Mouse (Mus musculus): ENCODE results near the gene Panx2.

The Panx2 gene

GRCm38 (mm10) chr15:89059161-89059931, at the start of gene Panx2:
Gene Panx2, plus strand, starts transcription at chr15:89059734.
- no peak for DNase-seq

GRCm38 (mm10) chr15:89016722-89017121, 42.8 kb upstream of the Panx2 start:
- no peak for DNase-seq

- DNase-seq: no peak
Observed at GRCm38 (mm10) chr15:89020085-89020484, 39.4 kb upstream of the Panx2 start.

- DNase-seq: no peak
Observed at GRCm38 (mm10) chr15:89020492-89020891, 39.0 kb upstream of the Panx2 start.

GRCm38 (mm10) chr15:89044381-89044780, 15.2 kb upstream of the Panx2 start:
- DNase-seq: no peak

GRCm38 (mm10) chr15:89046356-89046755, 13.2 kb upstream of the Panx2 start:
- DNase-seq: no peak

- no peak for DNase-seq
Observed at GRCm38 (mm10) chr15:89054666-89055065, 4.9 kb upstream of the Panx2 start.

GRCm38 (mm10) chr15:89058736-89059135, 798 bp upstream of the Panx2 start:
- no peak for DNase-seq

- no peak for DNase-seq
Observed at GRCm38 (mm10) chr15:89060032-89060681, 623 bp downstream of the Panx2 start.

GRCm38 (mm10) chr15:89060811-89061460, 1.4 kb downstream of the Panx2 start:
- no peak for DNase-seq

GRCm38 (mm10) chr15:89061761-89062517, 2.4 kb downstream of the Panx2 start:
- no peak for DNase-seq

GRCm38 (mm10) chr15:89062518-89062910, 3.0 kb downstream of the Panx2 start:
- no peak for DNase-seq

- DNase-seq: no peak
Observed at GRCm38 (mm10) chr15:89063001-89063400, 3.5 kb downstream of the Panx2 start.

- DNase-seq: no peak
Observed at GRCm38 (mm10) chr15:89063536-89063935, 4.0 kb downstream of the Panx2 start.

- no peak for DNase-seq
Observed at GRCm38 (mm10) chr15:89064891-89065290, 5.4 kb downstream of the Panx2 start.

GRCm38 (mm10) chr15:89067609-89068008, 8.1 kb downstream of the Panx2 start:
- no peak for DNase-seq

GRCm38 (mm10) chr15:89068226-89068625, 8.7 kb downstream of the Panx2 start:
- DNase-seq: no peak

GRCm38 (mm10) chr15:89069336-89069840, 9.9 kb downstream of the Panx2 start:
- DNase-seq: no peak

GRCm38 (mm10) chr15:89070606-89071005, 11.1 kb downstream of the Panx2 start:
- DNase-seq: no peak

GRCm38 (mm10) chr15:89073993-89074603, 14.6 kb downstream of the Panx2 start:
- DNase-seq: no peak

- DNase-seq: no peak
Observed at GRCm38 (mm10) chr15:89074613-89075477, 15.3 kb downstream of the Panx2 start, which contains the start of gene Trabd. Gene Trabd, plus strand, starts transcription at chr15:89075124.

Measured in lung, postnatal 36 days (tissue).